Mouse (Mus musculus) gastrocnemius, postnatal 25 days (tissue): Measurements from ENCODE around the gene Tpm4. TPM values are rescaled to one million over a fixed set of nuclear protein-coding genes. Genes with fewer than 3 reads are reported as not detected.
"Not testable (repeated sequence)": the region's sequence is repeated elsewhere in the genome, so short reads cannot be mapped to it uniquely, and the experiment has no call there.

ENCODE experiments used
- DNase-seq: peaks from one replicate; pipeline ENCODE4 v3.0.0; 2022
- long read RNA-seq, 2 experiments: library from polyadenylated mRNA; stranded (forward); transcript quantifications; one replicate each; pipeline ENCODE4 v2.0.0; 2021
- total RNA-seq, 2 experiments: library from RNA; stranded (reverse); gene quantifications; 1 replicate in 1 of 2; 2 replicates in 1 of 2; pipeline ENCODE4 v1.2.3; 2021

The Tpm4 gene
- 10 to 100 TPM; 41.3 to 53.8 TPM for total RNA-seq
- long read RNA-seq, experiment 1, transcript Tpm4-201 (8 exons, 2,128 nt) = major isoform, 61 of 65 reads
- long read RNA-seq, experiment 1, partial matches to known transcripts = 0 of 65 reads
- long read RNA-seq, experiment 1, other reads (novel, unspliced or antisense) = 4 of 65 reads
- long read RNA-seq, experiment 2, transcript Tpm4-201 (8 exons, 2,128 nt) = major isoform, 63 of 69 reads
- long read RNA-seq, experiment 2, partial matches to known transcripts = 3 of 69 reads
- long read RNA-seq, experiment 2, other reads (novel, unspliced or antisense) = 3 of 69 reads

GRCm38 (mm10) chr8:72134756-72135445 lies at the start of gene Tpm4:
Tpm4 (plus strand) TSS chr8:72134975.
- peak; percentile 80 for DNase-seq

GRCm38 (mm10) chr8:72087611-72088010 lies 47.2 kb upstream of the Tpm4 start:
- DNase-seq = not testable (repeated sequence)

- DNase-seq = not testable (repeated sequence)
Measured at GRCm38 (mm10) chr8:72096721-72097120, 38.1 kb upstream of the Tpm4 start.

- DNase-seq = peak; percentile 31
Measured at GRCm38 (mm10) chr8:72099377-72100103, 35.2 kb upstream of the Tpm4 start.

GRCm38 (mm10) chr8:72105165-72105564 lies 29.6 kb upstream of the Tpm4 start:
- no peak for DNase-seq

- no peak for DNase-seq
Measured at GRCm38 (mm10) chr8:72106740-72107139, 28.0 kb upstream of the Tpm4 start, which contains the start of gene Olfr374. Olfr374 (plus strand) TSS chr8:72107040.

- DNase-seq = no peak
Measured at GRCm38 (mm10) chr8:72110876-72111275, 23.9 kb upstream of the Tpm4 start.

- DNase-seq = no peak
Measured at GRCm38 (mm10) chr8:72112486-72112885, 22.3 kb upstream of the Tpm4 start.

GRCm38 (mm10) chr8:72115202-72115601 lies 19.6 kb upstream of the Tpm4 start:
- no peak for DNase-seq

GRCm38 (mm10) chr8:72118616-72119015 lies 16.2 kb upstream of the Tpm4 start:
- no peak for DNase-seq

GRCm38 (mm10) chr8:72121486-72121885 lies 13.3 kb upstream of the Tpm4 start:
- DNase-seq = not testable (repeated sequence)

- no peak for DNase-seq
Measured at GRCm38 (mm10) chr8:72121997-72122396, 12.8 kb upstream of the Tpm4 start.

GRCm38 (mm10) chr8:72127834-72128233 lies 6.9 kb upstream of the Tpm4 start:
- no peak for DNase-seq

- no peak for DNase-seq
Measured at GRCm38 (mm10) chr8:72131251-72131650, 3.5 kb upstream of the Tpm4 start.

GRCm38 (mm10) chr8:72131901-72132300 lies 2.9 kb upstream of the Tpm4 start:
- no peak for DNase-seq

- no peak for DNase-seq
Measured at GRCm38 (mm10) chr8:72132417-72132816, 2.4 kb upstream of the Tpm4 start.

- DNase-seq = no peak
Measured at GRCm38 (mm10) chr8:72132891-72133290, 1.9 kb upstream of the Tpm4 start.

GRCm38 (mm10) chr8:72133507-72133906 lies 1.3 kb upstream of the Tpm4 start:
- no peak for DNase-seq

- DNase-seq = peak; percentile 55
Measured at GRCm38 (mm10) chr8:72135446-72136301, 899 bp downstream of the Tpm4 start.

- peak; percentile 77 for DNase-seq
Measured at GRCm38 (mm10) chr8:72136302-72136978, 1.7 kb downstream of the Tpm4 start.

GRCm38 (mm10) chr8:72137431-72137830 lies 2.7 kb downstream of the Tpm4 start:
- DNase-seq = no peak
